8 mouse cellular contexts compared by ENCODE assay signal in genomic region chr11:69415668-69416451, GRCm38 (mm10). TPM values are rescaled to one million over a fixed set of nuclear protein-coding genes. Genes with fewer than 3 reads are reported as not detected.
A peak's percentile ranks its signal among the peaks of the same experiment; 100 is the strongest.
DNase-seq lines count a peak whose midpoint lies in the region; ATAC-seq and TF ChIP-seq lines count a peak whose summit lies in the region.

No protein-coding gene starts in this region.

- WGBS in forebrain, embryonic 16.5 days: under 1% methylated on average over 14 of the region's 25 CpGs
- WGBS in lung, embryonic 14.5 days: under 1% methylated on average over 17 of the region's 25 CpGs
- whole genome bisulfite sequencing in small intestine, adult 2 months: 2% methylated on average over 22 of the region's 25 CpGs

- ATAC-seq in megakaryocyte, adult 5-6 weeks (ENCODE audit: poor library complexity, severe bottlenecking): no peak
- no peak for ATAC-seq in forebrain, embryonic 16.5 days
- ATAC-seq in lung, embryonic 14.5 days (ENCODE audit: insufficient read depth): no peak

- no peak for TF ChIP-seq POLR2A in small intestine, adult 2 months (IDR thresholded peaks at IDR 0.05; ENCODE audit: low read depth, low read length)

- DNase-seq in kidney, adult 11 months: peak; percentile 63
- DNase-seq in lung, embryonic 14.5 days: peak; percentile 72
- no peak for DNase-seq in urinary bladder, adult 18-20 months (ENCODE audit: low spot score in 2 of 2)

- peak overlapping the region; percentile 95 for H3K4me3 ChIP-seq in megakaryocyte, embryonic 14.5 days (replicated peaks)
- H3K4me3 ChIP-seq in brown adipose tissue, adult 24 weeks (ENCODE audit: insufficient read depth, low read depth, low read length): peak overlapping the region; percentile 68
- peak overlapping the region; percentile 75 for H3K4me3 ChIP-seq in forebrain, embryonic 16.5 days (replicated peaks; ENCODE audit: low read length)
- peak overlapping the region; percentile 71 for H3K4me3 ChIP-seq in lung, embryonic 14.5 days (ENCODE audit: low read depth, low read length)
- H3K4me3 ChIP-seq in small intestine, adult 2 months (ENCODE audit: low read depth, low read length): peak overlapping the region; percentile 62

- H3K4me1 ChIP-seq in megakaryocyte, embryonic 14.5 days: peaks cover 85% of the 10 kb centered on the region
- peaks cover 15% of the 10 kb centered on the region for H3K4me1 ChIP-seq in brown adipose tissue, adult 24 weeks (ENCODE audit: control insufficient read depth, insufficient read depth, insufficient read length, low read length)
- H3K4me1 ChIP-seq in forebrain, embryonic 16.5 days (replicated peaks; ENCODE audit: control insufficient read depth, insufficient read depth, low read length): peaks cover 69% of the 10 kb centered on the region
- H3K4me1 ChIP-seq in lung, embryonic 14.5 days (ENCODE audit: insufficient read depth): peaks cover 30% of the 10 kb centered on the region
- peaks cover 24% of the 10 kb centered on the region for H3K4me1 ChIP-seq in small intestine, adult 2 months (ENCODE audit: control insufficient read depth, insufficient read depth, insufficient read length, low read length)

- TF ChIP-seq CTCF in lung, embryonic 14.5 days (IDR thresholded peaks at IDR 0.05; ENCODE audit: low read depth): no peak
- TF ChIP-seq CTCF in small intestine, adult 2 months (IDR thresholded peaks at IDR 0.05; ENCODE audit: extremely low read depth, insufficient read length, insufficient replicate concordance, low read depth, low read length): no peak

- H3K9ac ChIP-seq in forebrain, embryonic 16.5 days (replicated peaks; ENCODE audit: low read depth, low read length): peak overlapping the region; percentile 97
- H3K9ac ChIP-seq in lung, embryonic 14.5 days: peak overlapping the region; percentile 93

- peak overlapping the region; percentile 90 for H3K27ac ChIP-seq in brown adipose tissue, adult 24 weeks (replicated peaks; ENCODE audit: low read depth, low read length)
- peak overlapping the region; percentile 99 for H3K27ac ChIP-seq in forebrain, embryonic 16.5 days (ENCODE audit: low read length)
- H3K27ac ChIP-seq in lung, embryonic 14.5 days (ENCODE audit: low read depth): peak overlapping the region; percentile 99
- H3K27ac ChIP-seq in small intestine, adult 2 months (ENCODE audit: insufficient read depth, low read depth, low read length): peak overlapping the region; percentile 66

- H3K9me3 ChIP-seq in megakaryocyte, embryonic 14.5 days: no peaks in the 10 kb centered on the region
- H3K9me3 ChIP-seq in forebrain, embryonic 16.5 days (ENCODE audit: control insufficient read depth, low read length): no peaks in the 10 kb centered on the region
- H3K9me3 ChIP-seq in lung, embryonic 14.5 days (ENCODE audit: low read depth, low read length): no peaks in the 10 kb centered on the region

- peaks cover 24% of the 10 kb centered on the region for H3K36me3 ChIP-seq in megakaryocyte, embryonic 14.5 days (replicated peaks; ENCODE audit: low read length)
- H3K36me3 ChIP-seq in forebrain, embryonic 16.5 days (ENCODE audit: control insufficient read depth, insufficient read depth): no peaks in the 10 kb centered on the region
- peaks cover 16% of the 10 kb centered on the region for H3K36me3 ChIP-seq in lung, embryonic 14.5 days (ENCODE audit: insufficient read depth)
- H3K36me3 ChIP-seq in small intestine, adult 2 months (ENCODE audit: control insufficient read depth, insufficient read depth, low read length): no peaks in the 10 kb centered on the region

- H3K4me2 ChIP-seq in forebrain, embryonic 16.5 days (ENCODE audit: low read length): peak overlapping the region; percentile 96
- H3K4me2 ChIP-seq in lung, embryonic 14.5 days: peak overlapping the region; percentile 97

- H3K27me3 ChIP-seq in megakaryocyte, embryonic 14.5 days (replicated peaks): peaks cover 6% of the 10 kb centered on the region
- H3K27me3 ChIP-seq in forebrain, embryonic 16.5 days (replicated peaks; ENCODE audit: control insufficient read depth, insufficient read depth, low read length): no peaks in the 10 kb centered on the region; the same call in 1 of the 2 replicates
- H3K27me3 ChIP-seq in lung, embryonic 14.5 days (ENCODE audit: insufficient read depth, low read length): 0 out of 2 replicates have a peak, but pooled peaks cover under 1% of the 10 kb centered on the region
- no peaks in the 10 kb centered on the region for H3K27me3 ChIP-seq in small intestine, adult 2 months (ENCODE audit: control insufficient read depth, insufficient read depth, low read length)

RNA-seq across cellular contexts. Expression of gene Kdm6b, which starts 2.4 kb away (rescaled TPM):
- 44.5 and 45.4 TPM in 2 replicates for polyA plus RNA-seq in megakaryocyte, embryonic 14.5 days (2012; ENCODE audit: insufficient read depth, low replicate concordance)
- 27.1 and 29.0 TPM in 2 replicates for total RNA-seq in megakaryocyte, adult 5-6 weeks (2015)
- 5.0 and 6.7 TPM in 2 replicates for total RNA-seq in megakaryocyte, adult 5-6 weeks (2017)
- 13.9 and 16.9 TPM in 2 replicates for polyA plus RNA-seq in brown adipose tissue, adult 24 weeks (2012; ENCODE audit: insufficient read depth, insufficient read length, missing spikeins)
- 48.4 and 52.8 TPM in 2 replicates for polyA plus RNA-seq in forebrain, embryonic 16.5 days (2015; fragmentation: Nextera tagmentation; extraction: Ambion mirVana)
- 22.9 and 24.4 TPM in 2 replicates for polyA plus RNA-seq in lung, embryonic 14.5 days (2014; fragmentation: Nextera tagmentation; extraction: Ambion mirVana)
- 13.5 and 35.4 TPM in 2 replicates for polyA plus RNA-seq in small intestine, adult 2 months (2012; rRNA removed)

RNA-seq across cellular contexts. Expression of gene Tmem88, which starts 17.8 kb away (rescaled TPM):
- polyA plus RNA-seq in megakaryocyte, embryonic 14.5 days (2012; ENCODE audit: insufficient read depth, low replicate concordance): 0.35 TPM in 1 of 2 replicates, not detected in the other
- 0.14 TPM in 1 of 2 replicates, not detected in the other for total RNA-seq in megakaryocyte, adult 5-6 weeks (2015)
- 0.18 TPM in 1 of 2 replicates, not detected in the other for total RNA-seq in megakaryocyte, adult 5-6 weeks (2017)
- polyA plus RNA-seq in brown adipose tissue, adult 24 weeks (2012; ENCODE audit: insufficient read depth, insufficient read length, missing spikeins): 4.1 and 8.3 TPM in 2 replicates
- 5.9 and 6.2 TPM in 2 replicates for polyA plus RNA-seq in forebrain, embryonic 16.5 days (2015; fragmentation: Nextera tagmentation; extraction: Ambion mirVana)
- polyA plus RNA-seq in lung, embryonic 14.5 days (2014; fragmentation: Nextera tagmentation; extraction: Ambion mirVana): 37.5 and 39.1 TPM in 2 replicates
- 11.2 and 16.5 TPM in 2 replicates for polyA plus RNA-seq in small intestine, adult 2 months (2012; rRNA removed)

RNA-seq across cellular contexts. Expression of gene Cyb5d1, which starts 20.4 kb away (rescaled TPM):
- 0.25 and 2.4 TPM in 2 replicates for polyA plus RNA-seq in megakaryocyte, embryonic 14.5 days (2012; ENCODE audit: insufficient read depth, low replicate concordance)
- 11.6 and 15.3 TPM in 2 replicates for total RNA-seq in megakaryocyte, adult 5-6 weeks (2015)
- total RNA-seq in megakaryocyte, adult 5-6 weeks (2017): 24.0 and 28.1 TPM in 2 replicates
- polyA plus RNA-seq in brown adipose tissue, adult 24 weeks (2012; ENCODE audit: insufficient read depth, insufficient read length, missing spikeins): 16.1 and 18.9 TPM in 2 replicates
- polyA plus RNA-seq in forebrain, embryonic 16.5 days (2015; fragmentation: Nextera tagmentation; extraction: Ambion mirVana): 42.5 and 44.2 TPM in 2 replicates
- 26.8 and 27.2 TPM in 2 replicates for polyA plus RNA-seq in lung, embryonic 14.5 days (2014; fragmentation: Nextera tagmentation; extraction: Ambion mirVana)
- polyA plus RNA-seq in small intestine, adult 2 months (2012; rRNA removed): 4.3 and 5.3 TPM in 2 replicates

RNA-seq across cellular contexts. Expression of gene Naa38, which starts 20.6 kb away (rescaled TPM):
- polyA plus RNA-seq in megakaryocyte, embryonic 14.5 days (2012; ENCODE audit: insufficient read depth, low replicate concordance): 33.8 and 159 TPM in 2 replicates
- 90.6 and 105 TPM in 2 replicates for total RNA-seq in megakaryocyte, adult 5-6 weeks (2015)
- 147 and 161 TPM in 2 replicates for total RNA-seq in megakaryocyte, adult 5-6 weeks (2017)
- polyA plus RNA-seq in brown adipose tissue, adult 24 weeks (2012; ENCODE audit: insufficient read depth, insufficient read length, missing spikeins): 249 and 290 TPM in 2 replicates
- polyA plus RNA-seq in forebrain, embryonic 16.5 days (2015; fragmentation: Nextera tagmentation; extraction: Ambion mirVana): 79.2 and 86.1 TPM in 2 replicates
- polyA plus RNA-seq in lung, embryonic 14.5 days (2014; fragmentation: Nextera tagmentation; extraction: Ambion mirVana): 169 and 173 TPM in 2 replicates
- polyA plus RNA-seq in small intestine, adult 2 months (2012; rRNA removed): 129 and 163 TPM in 2 replicates

RNA-seq across cellular contexts. Expression of gene Chd3, which starts 46.7 kb away (rescaled TPM):
- polyA plus RNA-seq in megakaryocyte, embryonic 14.5 days (2012; ENCODE audit: insufficient read depth, low replicate concordance): 14.5 and 29.7 TPM in 2 replicates
- total RNA-seq in megakaryocyte, adult 5-6 weeks (2015): 13.6 and 13.9 TPM in 2 replicates
- 17.1 and 19.8 TPM in 2 replicates for total RNA-seq in megakaryocyte, adult 5-6 weeks (2017)
- polyA plus RNA-seq in brown adipose tissue, adult 24 weeks (2012; ENCODE audit: insufficient read depth, insufficient read length, missing spikeins): 19.4 and 27.0 TPM in 2 replicates
- polyA plus RNA-seq in forebrain, embryonic 16.5 days (2015; fragmentation: Nextera tagmentation; extraction: Ambion mirVana): 132 and 146 TPM in 2 replicates
- 57.3 and 59.9 TPM in 2 replicates for polyA plus RNA-seq in lung, embryonic 14.5 days (2014; fragmentation: Nextera tagmentation; extraction: Ambion mirVana)
- polyA plus RNA-seq in small intestine, adult 2 months (2012; rRNA removed): 86.3 and 240 TPM in 2 replicates

Comparison
In these comparisons a context has a peak if more than half of its experiments do, and no peak if none do; other contexts are left out.
1. DNase-seq: peak in kidney, adult 11 months (single experiment) and lung, embryonic 14.5 days (single experiment); none in urinary bladder, adult 18-20 months (0 of 2).
2. Peak in every context shown above with its lines, with median percentiles within 50 percentile points of each other: H3K4me3 ChIP-seq and H3K27ac ChIP-seq.